Mouse (Mus musculus): Measurements from ENCODE around the gene Lamtor5.

GRCm38 (mm10) chr3:107278479-107279269 lies at the start of gene Lamtor5:
- TF ChIP-seq CTCF (IDR thresholded peaks at IDR 0.05; ENCODE audit: low read depth) (no peak), EP300 (IDR thresholded peaks at IDR 0.05; ENCODE audit: low read depth) (no peak)
